Mouse (Mus musculus): ENCODE data around the gene Ghr.

- TF ChIP-seq CTCF (IDR thresholded peaks at IDR 0.05; ENCODE audit: low read depth, low read length), result no peak
- no peak for TF ChIP-seq POLR2A (IDR thresholded peaks at IDR 0.05; ENCODE audit: extremely low read depth, insufficient read depth, low read length)
Measured at GRCm38 (mm10) chr15:3602098-3602486, 18.8 kb upstream of the Ghr start.
